Mouse (Mus musculus): ENCODE data around the gene Adh6a.

DNA sequence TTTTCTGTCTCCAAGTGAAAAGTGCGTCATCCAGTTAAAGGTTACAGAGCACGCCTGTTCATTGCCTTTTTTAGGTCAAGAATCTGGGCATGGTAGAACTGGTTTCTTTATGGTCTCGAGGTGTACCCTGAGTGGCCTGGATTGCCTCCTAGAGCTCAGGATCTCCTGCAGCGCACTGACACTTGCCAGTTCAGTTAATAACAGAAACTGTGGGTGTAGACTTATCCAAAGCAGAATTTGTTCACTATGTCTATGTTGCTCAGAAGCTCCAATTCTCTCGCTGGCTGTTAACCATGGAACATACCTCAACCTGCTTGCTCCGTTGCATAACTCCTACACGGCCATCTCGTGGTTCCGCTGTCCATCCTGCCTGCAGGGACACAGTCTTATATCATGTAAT lies 13.0 kb upstream of the Adh6a start:
- TF ChIP-seq CTCF (IDR thresholded peaks at IDR 0.05; ENCODE audit: low read depth) (no peak), EP300 (IDR thresholded peaks at IDR 0.05; ENCODE audit: low read depth) (no peak)
